Mouse (Mus musculus) neural tube, embryonic 15.5 days (tissue): ENCODE data around the gene Nthl1. TPM values are rescaled to one million over a fixed set of nuclear protein-coding genes. Genes with fewer than 3 reads are reported as not detected.

ENCODE experiments used
- ATAC-seq: fragments of 200-750 bp; cut with Nextera tagmentation; 2 replicates; pipeline ENCODE4 v1.8.0; 2017; ENCODE audit warnings: mild to moderate bottlenecking, moderate TSS enrichment, moderate library complexity; ENCODE audit not compliant: low FRiP score
- H3K27ac ChIP-seq: fragments of 300-500 bp; sonication (generic); replicated peaks from 2 replicates; pipeline ENCODE4 v1.5.1; 2015; ENCODE audit warnings: mild to moderate bottlenecking, inconsistent platforms
- H3K27me3 ChIP-seq: fragments of 300-500 bp; sonication (generic); replicated peaks from 2 replicates; pipeline ENCODE4 v1.6.1; 2015; ENCODE audit warnings: inconsistent platforms
- H3K36me3 ChIP-seq: fragments of 300-500 bp; sonication (generic); 2 replicates; pipeline ENCODE4 v1.6.1; 2015; ENCODE audit warnings: inconsistent platforms
- H3K4me1 ChIP-seq: fragments of 300-500 bp; sonication (generic); 2 replicates; pipeline ENCODE4 v1.6.1; 2015; ENCODE audit warnings: inconsistent platforms
- H3K4me2 ChIP-seq: fragments of 300-500 bp; sonication (generic); 2 replicates; pipeline ENCODE4 v1.6.1; 2015; ENCODE audit warnings: inconsistent platforms, mild to moderate bottlenecking, moderate library complexity
- H3K4me3 ChIP-seq: fragments of 300-500 bp; sonication (generic); replicated peaks from 2 replicates; pipeline ENCODE4 v1.5.1; 2015; ENCODE audit warnings: mild to moderate bottlenecking, inconsistent platforms
- H3K9ac ChIP-seq: fragments of 300-500 bp; sonication (generic); replicated peaks from 2 replicates; pipeline ENCODE4 v1.6.1; 2015; ENCODE audit warnings: mild to moderate bottlenecking, inconsistent platforms
- H3K9me3 ChIP-seq: fragments of 300-500 bp; sonication (generic); replicated peaks from 2 replicates; pipeline ENCODE4 v1.6.1; 2016; ENCODE audit warnings: inconsistent platforms
- WGBS: fragments of 180-500 bp; shearing (Covaris S2); methylation state at CpG from one replicate; pipeline ENCODE4 v1.1.7; 2015; ENCODE audit warnings: mixed read lengths; 5-methylcytosine and 5-hydroxymethylcytosine counted together
- polyA plus RNA-seq: library from polyadenylated mRNA; unstranded; fragments of >200 nt; fragmentation: Nextera tagmentation; extraction: Ambion mirVana; gene quantifications from 2 replicates; pipeline ENCODE4 v1.2.1, GENCODE M21; 2015

Gene Nthl1
- polyA plus RNA-seq, 1 experiment from 2014 or later, result 8.3 TPM

DNA sequence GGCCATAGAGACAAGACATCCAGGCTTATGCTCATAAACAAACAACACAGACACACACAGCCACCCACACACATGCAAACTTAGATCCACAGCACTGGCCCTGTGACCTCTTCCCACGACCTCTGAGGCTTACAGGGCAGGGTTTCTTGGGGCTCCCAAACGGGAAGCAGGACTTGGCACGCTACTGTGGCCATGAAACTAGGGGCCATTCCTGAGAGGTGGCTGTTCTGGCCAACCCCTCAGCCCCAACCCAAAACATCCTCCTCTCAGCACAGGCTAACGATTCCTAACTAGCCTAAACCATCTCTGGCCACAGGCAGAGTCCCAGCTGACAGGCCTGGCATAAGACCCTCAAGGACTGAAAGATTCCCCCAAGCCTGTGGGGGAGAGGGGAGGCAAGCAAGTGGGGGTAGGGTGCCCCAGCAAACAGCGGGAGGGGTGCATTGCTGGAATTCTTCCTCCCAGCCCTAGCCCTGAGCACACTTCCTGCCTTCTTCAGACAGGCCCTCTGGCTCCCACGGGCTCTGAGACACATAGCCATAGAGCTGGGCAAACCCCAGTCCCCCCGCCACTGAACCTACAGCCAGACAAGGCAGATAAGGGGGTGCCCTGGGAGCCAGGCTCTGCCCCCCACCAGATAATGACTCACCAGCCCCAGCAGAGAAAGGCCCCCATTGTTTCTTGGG is 11.7 kb downstream of the Nthl1 start:
- Histone ChIP-seq H3K9ac (no peak overlapping the region), H3K4me3 (no peak overlapping the region), H3K4me2 (0 out of 2 replicates have a peak overlapping the region, but pooled peaks have one; percentile 3), H3K4me1 (peaks cover 18% of the 10 kb centered on the region), H3K27ac (peak overlapping the region; percentile 29), H3K9me3 (no peaks in the 10 kb centered on the region), H3K36me3 (peaks cover 13% of the 10 kb centered on the region), H3K27me3 (no peaks in the 10 kb centered on the region)
- WGBS, result 39% methylated on average over 7 of the region's 7 CpGs
- ATAC-seq, result no peak

DNA sequence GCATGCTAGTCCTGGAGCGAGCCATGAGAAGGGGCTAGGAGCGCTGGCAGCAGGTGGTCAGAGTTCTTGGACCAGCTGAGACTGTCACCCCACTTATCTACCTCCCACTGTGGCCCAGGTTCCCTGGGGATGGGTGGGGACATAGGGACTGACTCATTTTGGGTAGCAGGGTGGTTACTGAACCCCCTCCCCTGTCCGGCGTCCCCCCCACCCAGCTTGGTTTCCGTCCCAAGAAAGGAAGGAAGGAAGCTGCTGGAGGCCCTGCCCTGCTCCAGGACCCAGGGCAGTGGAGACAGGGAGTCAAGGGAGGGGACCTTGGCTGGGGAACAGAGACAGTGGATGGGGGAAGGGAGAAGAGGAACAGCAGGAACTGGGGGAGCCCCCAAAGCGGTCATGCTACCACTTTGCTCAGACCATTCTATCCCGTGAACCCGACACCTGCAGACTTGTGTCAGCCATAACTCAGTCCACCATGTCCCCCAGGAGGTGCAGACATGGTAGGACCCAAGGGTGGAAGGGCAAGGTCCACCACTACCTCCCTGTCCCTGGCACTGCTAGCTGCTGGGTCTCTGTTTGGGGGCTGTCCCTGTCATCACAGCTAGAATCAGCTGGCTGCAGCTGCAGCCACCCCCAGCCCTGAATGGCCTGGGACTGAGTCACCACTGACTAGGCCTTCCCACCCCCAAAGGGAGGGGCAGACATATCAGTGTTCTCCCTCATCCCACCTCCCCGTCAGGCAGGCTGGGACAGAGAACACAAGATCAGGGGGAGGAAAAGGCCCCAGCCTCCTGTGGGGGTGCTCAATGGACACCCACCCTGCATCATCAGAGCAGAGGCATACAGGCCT is 12.6 kb downstream of the Nthl1 start:
- Histone ChIP-seq H3K9ac (no peak overlapping the region), H3K9me3 (no peaks in the 10 kb centered on the region), H3K4me2 (0 out of 2 replicates have a peak overlapping the region, but pooled peaks have one; percentile 3), H3K27me3 (no peaks in the 10 kb centered on the region), H3K4me1 (peaks cover 17% of the 10 kb centered on the region), H3K36me3 (peaks cover 13% of the 10 kb centered on the region), H3K4me3 (no peak overlapping the region), H3K27ac (peak overlapping the region; percentile 29; the same call in 1 of the 2 replicates)
- 78% methylated on average over 9 of the region's 9 CpGs for WGBS
- no peak for ATAC-seq

DNA sequence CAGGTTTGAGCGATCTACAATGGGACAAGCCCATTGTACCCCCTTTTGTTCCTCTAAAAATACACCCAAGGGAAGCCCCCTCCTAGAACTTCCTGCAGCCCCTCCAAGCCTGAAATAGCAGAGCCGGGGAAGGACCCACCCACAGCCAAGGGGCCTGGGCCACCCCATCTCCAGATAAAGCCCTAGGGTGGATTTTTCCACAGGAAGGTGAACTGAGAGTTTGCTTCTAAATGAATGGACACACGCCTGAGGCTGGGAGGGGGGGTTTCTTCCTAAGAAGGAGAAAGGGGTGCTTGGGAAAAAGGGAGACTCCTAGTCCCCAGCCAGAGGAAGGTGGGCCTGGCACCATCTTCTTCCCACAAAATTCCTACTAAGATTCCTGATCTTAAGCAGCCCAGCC is 13.4 kb downstream of the Nthl1 start:
- Histone ChIP-seq H3K27me3 (no peaks in the 10 kb centered on the region), H3K4me1 (peaks cover 23% of the 10 kb centered on the region), H3K9me3 (no peaks in the 10 kb centered on the region), H3K9ac (no peak overlapping the region), H3K4me3 (no peak overlapping the region), H3K4me2 (no peak overlapping the region), H3K36me3 (peaks cover 8% of the 10 kb centered on the region), H3K27ac (no peak overlapping the region; the same call in 1 of the 2 replicates)
- no peak for ATAC-seq
- WGBS, result 83% methylated on average over 3 of the region's 3 CpGs

DNA sequence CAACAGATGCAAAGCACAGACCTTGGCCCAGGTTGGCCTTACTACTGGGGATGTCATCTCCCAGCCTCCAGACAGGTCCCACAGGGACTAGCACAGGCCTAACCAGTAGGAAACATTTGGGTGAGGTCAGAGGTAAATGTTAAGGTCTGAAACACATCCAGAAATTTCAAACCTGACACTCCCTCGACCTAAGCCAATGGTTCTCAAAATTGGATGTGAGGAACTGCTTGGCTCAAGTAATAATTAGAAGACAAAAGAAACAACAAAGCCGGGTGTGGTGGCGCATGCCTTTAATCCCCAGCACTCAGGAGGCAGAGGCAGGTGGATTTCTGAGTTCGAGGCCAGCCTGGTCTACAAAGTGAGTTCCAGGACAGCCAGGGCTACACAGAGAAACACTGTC is 13.9 kb downstream of the Nthl1 start:
- Histone ChIP-seq H3K36me3 (0 out of 2 replicates have a peak, but pooled peaks cover 6% of the 10 kb centered on the region), H3K4me2 (no peak overlapping the region), H3K27ac (no peak overlapping the region), H3K27me3 (peaks cover 4% of the 10 kb centered on the region), H3K4me3 (no peak overlapping the region), H3K9me3 (no peaks in the 10 kb centered on the region), H3K9ac (no peak overlapping the region), H3K4me1 (peaks cover 23% of the 10 kb centered on the region)
- WGBS, result 86% methylated on average over 4 of the region's 4 CpGs
- ATAC-seq, result no peak

DNA sequence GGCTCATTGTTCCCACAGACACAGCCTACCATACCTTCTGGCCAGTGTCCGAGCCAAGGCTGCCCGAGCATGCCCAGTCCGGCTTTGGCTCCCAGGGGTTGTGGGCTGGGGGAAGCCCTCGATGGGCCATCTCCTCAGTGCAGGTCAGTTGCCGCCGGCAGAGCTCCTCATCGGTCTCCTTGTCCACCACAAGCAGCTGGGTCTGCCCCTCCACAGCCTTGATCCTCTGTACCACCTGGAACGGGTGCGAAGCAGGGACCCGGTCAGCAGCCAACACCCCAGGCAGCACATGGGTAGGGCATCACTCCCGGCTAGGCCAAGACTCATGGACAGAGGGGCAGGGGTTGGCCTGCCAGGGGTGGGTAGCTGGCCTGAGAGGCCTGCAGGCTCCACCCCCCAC is 15.0 kb downstream of the Nthl1 start:
- no peak overlapping the region for H3K27ac ChIP-seq
- H3K9me3 ChIP-seq, result no peaks in the 10 kb centered on the region
- WGBS, result 81% methylated on average over 11 of the region's 11 CpGs
- H3K4me1 ChIP-seq, result peaks cover 23% of the 10 kb centered on the region
- H3K27me3 ChIP-seq, result peaks cover 13% of the 10 kb centered on the region
- 0 out of 2 replicates have a peak overlapping the region, but pooled peaks have one; percentile 95 for H3K4me2 ChIP-seq
- H3K4me3 ChIP-seq, result no peak overlapping the region
- 0 out of 2 replicates have a peak overlapping the region, but pooled peaks have one; percentile 12 for H3K9ac ChIP-seq
- H3K36me3 ChIP-seq, result no peaks in the 10 kb centered on the region
- no peak for ATAC-seq

DNA sequence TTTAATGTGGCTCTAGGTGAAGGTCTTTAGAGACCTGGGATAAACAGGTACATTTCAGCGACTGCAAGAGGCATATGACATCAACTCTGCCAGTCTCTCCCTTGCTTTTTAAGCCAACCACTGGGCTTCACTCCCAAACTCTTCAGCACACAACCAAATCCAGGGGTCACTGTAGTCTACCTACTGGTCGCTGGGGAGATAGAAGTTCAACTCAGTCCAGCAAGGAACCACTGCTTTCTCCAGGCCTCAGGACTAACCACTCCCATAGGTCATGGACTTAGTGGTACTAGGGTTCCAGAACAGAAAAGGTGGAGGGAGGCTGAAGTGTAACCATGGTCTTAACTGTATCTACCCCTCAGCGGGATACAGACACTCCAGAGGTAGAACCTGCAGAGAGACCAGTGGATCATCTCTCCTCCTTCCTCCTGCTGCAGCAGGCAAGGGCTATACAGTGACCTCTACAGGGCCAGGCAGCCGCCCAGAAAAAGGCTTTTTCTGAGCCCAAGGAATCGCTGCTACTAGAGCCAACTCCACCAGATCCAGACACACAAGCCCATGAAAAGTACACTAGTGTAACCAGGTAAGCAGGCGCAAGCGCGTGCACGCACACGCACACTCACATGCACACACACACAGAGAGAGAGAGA is 16.4 kb downstream of the Nthl1 start:
- WGBS, result 70% methylated on average over 10 of the region's 10 CpGs
- H3K9me3 ChIP-seq, result no peaks in the 10 kb centered on the region
- H3K4me1 ChIP-seq, result peaks cover 25% of the 10 kb centered on the region
- peak overlapping the region; percentile 95 for H3K4me2 ChIP-seq
- H3K36me3 ChIP-seq, result no peaks in the 10 kb centered on the region
- peak overlapping the region; percentile 84; the same call in 1 of the 2 replicates for H3K27ac ChIP-seq
- peak overlapping the region; percentile 98 for H3K9ac ChIP-seq
- ATAC-seq, result no peak
- H3K27me3 ChIP-seq, result peaks cover 13% of the 10 kb centered on the region
- peak overlapping the region; percentile 84 for H3K4me3 ChIP-seq

DNA sequence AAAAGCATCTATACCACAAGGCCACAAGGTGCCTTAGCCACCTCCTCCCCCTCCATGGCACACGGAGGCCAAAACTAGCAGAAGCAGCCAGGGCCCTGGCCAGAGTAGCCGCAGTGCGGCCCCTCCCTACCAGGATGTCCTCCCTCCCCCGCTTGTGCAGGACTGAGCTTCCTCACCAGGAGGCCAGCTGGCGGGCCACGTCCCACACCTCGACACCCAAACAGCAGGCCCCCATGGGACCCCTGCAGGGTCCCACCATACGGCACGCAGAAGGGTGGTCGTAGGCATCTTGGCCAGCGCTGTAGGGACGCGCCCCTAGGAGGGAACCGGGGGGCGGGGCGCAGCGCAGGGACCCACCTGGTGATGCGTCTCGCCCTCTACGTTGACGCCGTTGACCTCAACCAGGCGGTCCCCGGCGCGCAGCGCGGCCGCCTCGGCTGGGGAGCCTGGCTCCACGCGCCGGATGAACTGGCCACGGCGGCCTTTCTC is 17.1 kb downstream of the Nthl1 start:
- Histone ChIP-seq H3K9me3 (no peaks in the 10 kb centered on the region), H3K4me1 (peaks cover 30% of the 10 kb centered on the region), H3K27me3 (peaks cover 13% of the 10 kb centered on the region), H3K4me3 (peak overlapping the region; percentile 84), H3K9ac (peak overlapping the region; percentile 98), H3K27ac (peak overlapping the region; percentile 84), H3K4me2 (peak overlapping the region; percentile 95), H3K36me3 (no peaks in the 10 kb centered on the region)
- under 1% methylated on average over 34 of the region's 35 CpGs for WGBS
- peak; percentile 69 for ATAC-seq

DNA sequence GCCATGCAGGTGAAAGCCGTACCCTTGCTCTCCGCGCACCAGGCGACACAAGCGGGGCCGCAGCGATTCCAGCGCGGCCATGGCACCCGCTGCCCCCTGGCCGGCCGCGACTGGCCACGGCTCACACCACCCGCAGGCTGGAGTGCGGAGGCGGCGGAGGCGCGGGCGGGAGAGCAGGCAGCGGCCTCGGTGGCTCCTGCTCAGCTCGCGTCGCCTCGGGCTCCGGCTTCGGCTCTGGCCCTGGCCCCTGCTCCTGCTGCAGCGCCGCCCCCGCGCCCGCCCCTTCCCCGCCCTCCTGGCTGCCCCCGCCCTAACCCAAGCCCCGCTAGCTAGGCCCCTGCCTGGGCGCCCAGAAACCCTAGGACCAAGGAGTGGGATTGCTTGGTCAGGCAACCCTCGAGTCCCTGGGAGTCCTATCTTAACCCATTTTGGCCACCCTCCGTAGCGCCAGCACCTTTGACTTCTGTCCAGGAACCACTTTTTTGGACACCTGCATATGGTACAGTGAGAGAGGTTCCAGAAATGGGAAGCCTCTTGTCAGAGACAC is 17.7 kb downstream of the Nthl1 start, which contains the start of gene Slc9a3r2:
Gene Slc9a3r2, minus strand, starts transcription at position 258 of the 547 bp plus-strand sequence.
- Histone ChIP-seq H3K27ac (peak within 1 kb of the TSS; percentile 84), H3K27me3 (peaks cover 15% of the 10 kb centered on the region), H3K4me2 (peak within 1 kb of the TSS; percentile 95), H3K4me1 (peaks cover 30% of the 10 kb centered on the region), H3K9me3 (no peaks in the 10 kb centered on the region), H3K9ac (peak within 1 kb of the TSS; percentile 98), H3K4me3 (peak within 1 kb of the TSS; percentile 84), H3K36me3 (no peaks in the 10 kb centered on the region)
- WGBS, result 1% methylated on average over 39 of the region's 41 CpGs
- ATAC-seq, result peak; percentile 82

DNA sequence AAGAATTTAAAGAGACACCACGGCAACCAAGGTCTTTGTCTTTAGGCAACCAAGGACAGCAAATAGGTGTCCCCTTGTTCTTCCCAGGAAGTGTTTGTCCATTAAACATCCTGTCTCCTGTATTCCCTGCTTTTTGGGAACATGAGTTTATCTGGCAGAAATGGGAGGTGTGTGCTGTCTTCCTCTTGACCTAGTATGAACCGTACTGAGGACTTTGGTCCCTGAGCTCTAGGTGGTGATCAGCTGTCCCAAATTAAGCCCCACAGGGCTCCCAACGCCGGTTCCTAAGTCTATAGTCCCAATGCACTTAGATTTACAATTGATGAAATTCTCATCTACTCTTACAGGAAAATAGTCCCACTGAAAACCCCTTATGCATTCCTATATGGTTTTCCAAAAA is 18.3 kb downstream of the Nthl1 start:
- H3K4me2 ChIP-seq, result peak overlapping the region; percentile 95
- H3K27ac ChIP-seq, result no peak overlapping the region
- peak overlapping the region; percentile 84; the same call in 1 of the 2 replicates for H3K4me3 ChIP-seq
- H3K4me1 ChIP-seq, result peaks cover 30% of the 10 kb centered on the region
- peak overlapping the region; percentile 98; the same call in 1 of the 2 replicates for H3K9ac ChIP-seq
- H3K27me3 ChIP-seq, result peaks cover 16% of the 10 kb centered on the region
- H3K9me3 ChIP-seq, result no peaks in the 10 kb centered on the region
- 81% methylated on average over 4 of the region's 4 CpGs for WGBS
- H3K36me3 ChIP-seq, result no peaks in the 10 kb centered on the region
- ATAC-seq, result no peak

DNA sequence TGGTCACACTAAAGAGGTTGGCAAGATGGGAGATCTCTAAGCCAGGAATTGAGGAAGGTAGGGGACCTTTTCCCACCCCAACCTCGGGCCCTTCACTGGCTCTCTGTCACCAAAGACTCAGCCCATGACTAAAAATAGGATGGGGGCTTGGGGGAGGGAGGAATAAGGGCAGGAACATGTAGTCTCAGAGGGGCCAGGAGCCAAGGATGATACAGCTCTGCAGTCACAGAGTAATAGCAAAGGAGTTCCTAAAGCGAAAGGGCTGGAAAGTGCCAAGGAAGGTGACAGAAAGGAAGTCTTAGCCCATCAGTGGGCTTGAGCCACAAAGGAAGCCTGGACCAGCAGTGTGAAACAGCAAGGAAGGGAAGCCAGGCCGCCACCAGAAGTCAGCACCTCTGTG is 19.4 kb downstream of the Nthl1 start:
- H3K4me1 ChIP-seq, result peaks cover 30% of the 10 kb centered on the region
- H3K9ac ChIP-seq, result no peak overlapping the region
- no peaks in the 10 kb centered on the region for H3K9me3 ChIP-seq
- H3K27ac ChIP-seq, result no peak overlapping the region
- H3K4me3 ChIP-seq, result no peak overlapping the region
- peaks cover 24% of the 10 kb centered on the region for H3K27me3 ChIP-seq
- H3K36me3 ChIP-seq, result no peaks in the 10 kb centered on the region
- no peak overlapping the region for H3K4me2 ChIP-seq
- ATAC-seq, result no peak
- WGBS, result 72% methylated on average over 3 of the region's 3 CpGs
